Mouse (Mus musculus) MEL (cell line): ENCODE results near the gene Rfx4.

Experiments used
- CHD2 ChIP-seq: IDR thresholded peaks from 2 replicates; pipeline ENCODE4 v1.6.1; 2011; ENCODE audit warnings: low read length, improper control_type of control experiment
- CTCF ChIP-seq, 3 experiments: IDR thresholded peaks in 2 of 3; conservative IDR thresholded peaks in 1 of 3; 2 replicates each; pipeline ENCODE4 v1.5.1; 2011 to 2012; ENCODE audit warnings: low read length in 3 of 3, low read depth in 2 of 3, mild to moderate bottlenecking in 2 of 3, improper control_type of control experiment in 1 of 3, inconsistent platforms in 1 of 3, mixed read lengths in 1 of 3, moderate library complexity in 1 of 3; ENCODE audit not compliant: control insufficient read depth in 1 of 3, insufficient read depth in 1 of 3, poor library complexity in 1 of 3, severe bottlenecking in 1 of 3
- EP300 ChIP-seq, 2 experiments: IDR thresholded peaks; 2 replicates each; pipeline ENCODE4 v1.6.1; 2011; ENCODE audit warnings: improper control_type of control experiment in 2 of 2, low read length in 2 of 2, low read depth in 1 of 2, mild to moderate bottlenecking in 1 of 2
- GABPA ChIP-seq: IDR thresholded peaks from 2 replicates; pipeline ENCODE4 v1.6.1; 2012; ENCODE audit warnings: low read depth, mild to moderate bottlenecking, inconsistent platforms, low read length, improper control_type of control experiment, moderate library complexity
- USF1 ChIP-seq: IDR thresholded peaks from 2 replicates; pipeline ENCODE4 v1.6.1; 2014; ENCODE audit warnings: low read depth, mild to moderate bottlenecking, inconsistent platforms, low read length, improper control_type of control experiment, moderate library complexity

DNA sequence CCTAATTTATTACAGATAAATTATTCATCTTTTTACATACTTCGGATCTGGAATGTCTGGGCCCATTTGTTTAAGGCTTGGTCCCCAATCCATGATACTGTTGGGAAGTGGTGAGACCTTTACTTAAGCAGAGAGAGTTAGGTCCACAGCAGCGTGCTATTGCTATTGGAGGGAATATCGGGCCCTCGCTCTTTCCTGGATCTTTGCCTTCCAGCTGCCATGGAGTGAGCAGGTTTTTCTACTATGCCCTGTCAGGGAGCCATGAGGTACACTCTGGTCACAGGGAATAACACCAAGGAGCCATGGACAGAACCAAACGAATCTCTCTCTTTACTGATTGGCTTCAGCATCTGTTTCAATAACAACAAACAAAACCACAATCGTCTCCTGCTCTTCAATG, 159.6 kb downstream of the Rfx4 start:
- TF ChIP-seq GABPA (no peak), CHD2 (no peak), USF1 (no peak), CTCF (IDR thresholded peaks at IDR 0.05 in 2 of 3, conservative IDR thresholded peaks at IDR 0.05 in 1 of 3; ENCODE audit: control insufficient read depth in 1 of 3, insufficient read depth in 1 of 3, low read depth in 2 of 3, low read length in 3 of 3, poor library complexity in 1 of 3, severe bottlenecking in 1 of 3) (no peak), EP300 (IDR thresholded peaks at IDR 0.05; ENCODE audit: low read depth in 1 of 2, low read length in 2 of 2) (no peak)
